20 mouse cellular contexts compared by ENCODE assay signal in the genomic region with DNA sequence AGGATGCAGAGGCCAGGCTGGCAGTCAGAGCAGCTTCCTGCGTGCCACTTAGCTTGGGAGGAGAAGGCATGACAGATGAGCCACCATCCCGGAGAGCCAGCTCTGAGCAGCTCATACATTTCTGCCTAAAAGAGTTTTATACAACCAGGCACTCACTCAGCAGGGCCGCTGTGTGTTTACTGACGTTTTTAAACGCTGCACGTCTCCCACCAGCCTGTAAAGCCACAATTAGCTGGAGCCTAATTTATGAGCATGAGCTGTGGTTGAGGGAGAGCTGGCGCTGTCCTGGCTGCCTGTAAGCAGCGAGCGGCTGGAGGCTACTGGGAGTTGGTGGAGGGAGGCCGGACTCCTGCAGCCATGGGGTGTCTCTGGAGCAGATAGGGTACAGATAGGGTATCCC. TPM values are rescaled to one million over a fixed set of nuclear protein-coding genes. Genes with fewer than 3 reads are reported as not detected.
DNase-seq lines count a peak whose midpoint lies in the region; ATAC-seq lines count a peak whose summit lies in the region.
"Had no signal": no experiment of that assay in that cellular context is flagged by ENCODE, and none has a peak within 500 bp of the region (broad histone marks: within the 10 kb centered on the region; RNA-seq: fewer than 3 reads in every experiment).

No protein-coding gene starts in this region.

- no peak for DNase-seq in hindbrain, embryonic 11.5 days (ENCODE audit: low spot score)
- peak; percentile 35 for DNase-seq in forelimb bud, embryonic 11.5 days (ENCODE audit: low read depth, low spot score)
- DNase-seq: adrenal gland, postnatal 14 days; B cell, adult 2 months; cerebellum, adult 8-10 months; gastrocnemius, postnatal 36 days; kidney, postnatal 25 days; left cerebral cortex, postnatal 4 days; liver, embryonic 13.5 days had no signal

- no peaks in the 10 kb centered on the region for H3K36me3 ChIP-seq in hindbrain, embryonic 13.5 days
- no peaks in the 10 kb centered on the region for H3K36me3 ChIP-seq in hindbrain, embryonic 11.5 days (ENCODE audit: control insufficient read depth, insufficient read depth, low read length)
- H3K36me3 ChIP-seq in megakaryocyte, embryonic 14.5 days (replicated peaks; ENCODE audit: low read length): peaks cover 4% of the 10 kb centered on the region
- no peaks in the 10 kb centered on the region for H3K36me3 ChIP-seq in neural tube, embryonic 13.5 days
- H3K36me3 ChIP-seq: embryonic facial prominence, embryonic 12.5 days; heart, embryonic 12.5 days; liver, embryonic 13.5 days; stomach, embryonic 15.5 days had no signal

- WGBS in hindbrain, embryonic 13.5 days: 23% methylated on average over 10 of the region's 10 CpGs
- WGBS in hindbrain, embryonic 11.5 days: 29% methylated on average over 10 of the region's 10 CpGs
- 4% methylated on average over 10 of the region's 10 CpGs for whole genome bisulfite sequencing in neural tube, embryonic 13.5 days

- H3K27ac ChIP-seq in hindbrain, embryonic 13.5 days: peak overlapping the region; percentile 71
- no peak overlapping the region for H3K27ac ChIP-seq in hindbrain, embryonic 11.5 days (ENCODE audit: low read depth, low read length)
- peak overlapping the region; percentile 65 for H3K27ac ChIP-seq in neural tube, embryonic 13.5 days (replicated peaks)
- H3K27ac ChIP-seq: embryonic facial prominence, embryonic 12.5 days; liver, embryonic 13.5 days; stomach, embryonic 15.5 days had no signal

- peaks cover 41% of the 10 kb centered on the region for H3K4me1 ChIP-seq in hindbrain, embryonic 13.5 days (replicated peaks)
- peaks cover 11% of the 10 kb centered on the region for H3K4me1 ChIP-seq in hindbrain, embryonic 11.5 days (replicated peaks; ENCODE audit: control insufficient read depth, insufficient read depth, low read length)
- peaks cover 46% of the 10 kb centered on the region for H3K4me1 ChIP-seq in megakaryocyte, embryonic 14.5 days
- peaks cover 49% of the 10 kb centered on the region for H3K4me1 ChIP-seq in neural tube, embryonic 13.5 days (replicated peaks)
- H3K4me1 ChIP-seq: heart, embryonic 12.5 days; liver, embryonic 13.5 days; stomach, embryonic 15.5 days had no signal

- H3K4me3 ChIP-seq in hindbrain, embryonic 13.5 days: no peak overlapping the region
- no peak overlapping the region for H3K4me3 ChIP-seq in hindbrain, embryonic 11.5 days (ENCODE audit: low read depth, low read length)
- H3K4me3 ChIP-seq in megakaryocyte, embryonic 14.5 days (replicated peaks): peak overlapping the region; percentile 40
- H3K4me3 ChIP-seq in neural tube, embryonic 13.5 days: no peak overlapping the region
- H3K4me3 ChIP-seq: embryonic facial prominence, embryonic 12.5 days; heart, embryonic 12.5 days; liver, embryonic 13.5 days; stomach, embryonic 15.5 days had no signal

- H3K4me2 ChIP-seq in hindbrain, embryonic 13.5 days: no peak overlapping the region
- no peak overlapping the region for H3K4me2 ChIP-seq in hindbrain, embryonic 11.5 days (replicated peaks; ENCODE audit: low read depth, low read length)
- no peak overlapping the region for H3K4me2 ChIP-seq in neural tube, embryonic 13.5 days
- H3K4me2 ChIP-seq: embryonic facial prominence, embryonic 12.5 days; heart, embryonic 12.5 days; liver, embryonic 13.5 days; stomach, embryonic 15.5 days had no signal

- no peak for ATAC-seq in hindbrain, embryonic 13.5 days (ENCODE audit: low FRiP score)
- no peak for ATAC-seq in hindbrain, embryonic 11.5 days (ENCODE audit: low FRiP score)
- no peak for ATAC-seq in megakaryocyte, adult 5-6 weeks (ENCODE audit: poor library complexity, severe bottlenecking)
- 0 out of 2 replicates have a peak, but pooled peaks have one; percentile 19 for ATAC-seq in neural tube, embryonic 13.5 days (ENCODE audit: low read depth)
- ATAC-seq in CD4-positive, CD25-positive, alpha-beta regulatory T cell, adult 4 months: no peak
- ATAC-seq: intestine, embryonic 16.5 days had no signal

- H3K9ac ChIP-seq in hindbrain, embryonic 13.5 days: peak overlapping the region; percentile 24; the same call in 1 of the 2 replicates
- no peak overlapping the region for H3K9ac ChIP-seq in hindbrain, embryonic 11.5 days (ENCODE audit: low read depth, low read length)
- H3K9ac ChIP-seq in neural tube, embryonic 13.5 days: peak overlapping the region; percentile 41; the same call in 1 of the 2 replicates
- H3K9ac ChIP-seq: embryonic facial prominence, embryonic 12.5 days; heart, embryonic 12.5 days; liver, embryonic 13.5 days; stomach, embryonic 15.5 days had no signal

- H3K9me3 ChIP-seq in hindbrain, embryonic 13.5 days: no peaks in the 10 kb centered on the region
- H3K9me3 ChIP-seq in hindbrain, embryonic 11.5 days (ENCODE audit: control insufficient read depth, low read length): no peaks in the 10 kb centered on the region
- H3K9me3 ChIP-seq in megakaryocyte, embryonic 14.5 days: no peaks in the 10 kb centered on the region
- H3K9me3 ChIP-seq in neural tube, embryonic 13.5 days: no peaks in the 10 kb centered on the region
- H3K9me3 ChIP-seq: embryonic facial prominence, embryonic 12.5 days; heart, embryonic 12.5 days; liver, embryonic 13.5 days; stomach, embryonic 15.5 days had no signal

- peaks cover 25% of the 10 kb centered on the region for H3K27me3 ChIP-seq in hindbrain, embryonic 13.5 days
- peaks cover 2% of the 10 kb centered on the region; the same call in 1 of the 2 replicates for H3K27me3 ChIP-seq in hindbrain, embryonic 11.5 days (ENCODE audit: control insufficient read depth, insufficient read depth, low read length)
- peaks cover 49% of the 10 kb centered on the region for H3K27me3 ChIP-seq in megakaryocyte, embryonic 14.5 days (replicated peaks)
- H3K27me3 ChIP-seq in neural tube, embryonic 13.5 days: peaks cover 27% of the 10 kb centered on the region

RNA-seq across cellular contexts. Expression of gene Fbxo2, which starts 57.8 kb away (rescaled TPM):
- polyA plus RNA-seq in hindbrain, embryonic 13.5 days (2015; fragmentation: Nextera tagmentation; extraction: Ambion mirVana): 5.3 and 7.1 TPM in 2 replicates
- 3.0 and 3.2 TPM in 2 replicates for polyA plus RNA-seq in hindbrain, embryonic 11.5 days (2014; fragmentation: Nextera tagmentation; extraction: Ambion mirVana)
- polyA plus RNA-seq in megakaryocyte, embryonic 14.5 days (2012; ENCODE audit: insufficient read depth, low replicate concordance): 60.5 and 134 TPM in 2 replicates
- total RNA-seq in megakaryocyte, adult 5-6 weeks (2015): not detected in 2 replicates
- total RNA-seq in megakaryocyte, adult 5-6 weeks (2017): not detected in 2 replicates
- 6.1 and 6.9 TPM in 2 replicates for polyA plus RNA-seq in neural tube, embryonic 13.5 days (2015; fragmentation: Nextera tagmentation; extraction: Ambion mirVana)
- polyA plus RNA-seq in CD4-positive, CD25-positive, alpha-beta regulatory T cell, adult 4 months (2017; shearing (Covaris generic)): not detected
- total RNA-seq: gastrocnemius, postnatal 36 days; megakaryocyte progenitor cell, adult 5-6 weeks; monocyte, adult 5-6 weeks had no signal

RNA-seq across cellular contexts. Expression of gene Fbxo44, which starts 58.0 kb away (rescaled TPM):
- polyA plus RNA-seq in hindbrain, embryonic 13.5 days (2015; fragmentation: Nextera tagmentation; extraction: Ambion mirVana): 91.2 and 98.2 TPM in 2 replicates
- 82.2 and 82.5 TPM in 2 replicates for polyA plus RNA-seq in hindbrain, embryonic 11.5 days (2014; fragmentation: Nextera tagmentation; extraction: Ambion mirVana)
- 3.8 and 7.4 TPM in 2 replicates for polyA plus RNA-seq in megakaryocyte, embryonic 14.5 days (2012; ENCODE audit: insufficient read depth, low replicate concordance)
- total RNA-seq in megakaryocyte, adult 5-6 weeks (2015): 0.93 TPM in 1 of 2 replicates, not detected in the other
- total RNA-seq in megakaryocyte, adult 5-6 weeks (2017): 0.61 and 0.77 TPM in 2 replicates
- polyA plus RNA-seq in neural tube, embryonic 13.5 days (2015; fragmentation: Nextera tagmentation; extraction: Ambion mirVana): 81.4 and 87.6 TPM in 2 replicates
- polyA plus RNA-seq in CD4-positive, CD25-positive, alpha-beta regulatory T cell, adult 4 months (2017; shearing (Covaris generic)): 1 to 10 TPM; 2.2 to 2.6 TPM
